Mouse (Mus musculus): ENCODE results near the gene Usp29. TPM values are rescaled to one million over a fixed set of nuclear protein-coding genes. Genes with fewer than 3 reads are reported as not detected.

The Usp29 gene
- 9.6 and 10.7 TPM in 2 replicates for polyA plus RNA-seq (2015; fragmentation: Nextera tagmentation; extraction: Ambion mirVana)

GRCm38 (mm10) chr7:6730241-6730640 is at the start of gene Usp29, which contains the start of gene Peg3:
Gene Usp29, plus strand, starts transcription at chr7:6730578.
Gene Peg3, minus strand, starts transcription at chr7:6730431.
- ATAC-seq (ENCODE audit: insufficient number of reproducible peaks, low FRiP score, low TSS enrichment, low read depth): peak; percentile 70

DNA sequence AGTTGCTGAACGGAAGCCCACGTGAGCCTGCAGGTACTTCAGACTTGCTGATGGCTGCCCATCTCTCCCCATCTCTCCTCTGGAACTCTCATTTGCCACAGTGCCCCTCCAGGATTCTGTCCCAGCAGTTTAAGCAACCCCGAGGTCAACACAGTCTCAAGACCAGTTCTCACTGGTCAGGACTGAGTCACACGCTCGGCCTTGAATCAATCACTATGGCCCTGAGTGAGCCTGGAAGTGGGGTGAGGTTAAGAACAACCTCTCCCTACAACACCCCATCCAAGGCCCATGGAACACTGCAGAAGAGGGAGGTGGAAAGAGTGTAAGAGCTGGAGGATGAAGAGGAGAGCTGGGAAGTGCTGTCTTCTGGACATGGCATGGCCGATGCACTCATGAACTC is 44.9 kb upstream of the Usp29 start:
- Histone ChIP-seq H3K4me3 (no peak overlapping the region), H3K9ac (no peak overlapping the region), H3K4me2 (no peak overlapping the region), H3K27ac (no peak overlapping the region), H3K4me1 (no peaks in the 10 kb centered on the region), H3K27me3 (no peaks in the 10 kb centered on the region), H3K9me3 (no peaks in the 10 kb centered on the region), H3K36me3 (peaks cover 20% of the 10 kb centered on the region; the same call in 1 of the 2 replicates)
- ATAC-seq (ENCODE audit: insufficient number of reproducible peaks, low FRiP score, low TSS enrichment, low read depth): no peak
- WGBS: 93% methylated on average over 6 of the region's 6 CpGs

More at GRCm38 (mm10) chr7:6730241-6730640, at the start of gene Usp29, which contains the start of gene Peg3:
- peaks cover 18% of the 10 kb centered on the region for H3K9me3 ChIP-seq
- no peaks in the 10 kb centered on the region for H3K27me3 ChIP-seq
- H3K4me2 ChIP-seq: peak within 1 kb of the TSS; percentile 43
- H3K27ac ChIP-seq: peak within 1 kb of the TSS; percentile 89
- H3K4me1 ChIP-seq: peaks cover 7% of the 10 kb centered on the region; the same call in 1 of the 2 replicates
- 58% methylated on average over 24 of the region's 24 CpGs for WGBS
- H3K4me3 ChIP-seq: peak within 1 kb of the TSS; percentile 61
- H3K36me3 ChIP-seq: peaks cover 12% of the 10 kb centered on the region
- peak within 1 kb of the TSS; percentile 50 for H3K9ac ChIP-seq

- ATAC-seq (ENCODE audit: insufficient number of reproducible peaks, low FRiP score, low TSS enrichment, low read depth): peak; percentile 99
- Histone ChIP-seq H3K4me2 (peak within 1 kb of the TSS; percentile 79), H3K36me3 (no peaks in the 10 kb centered on the region), H3K27me3 (no peaks in the 10 kb centered on the region), H3K27ac (no peak within 1 kb of the TSS), H3K9ac (peak within 1 kb of the TSS; percentile 48), H3K4me3 (peak within 1 kb of the TSS; percentile 57), H3K4me1 (peaks cover 5% of the 10 kb centered on the region; the same call in 1 of the 2 replicates), H3K9me3 (no peaks in the 10 kb centered on the region)
- 9% methylated on average over 32 of the region's 32 CpGs for WGBS
Observed at GRCm38 (mm10) chr7:6696241-6697045, 33.9 kb upstream of the Usp29 start, which contains the start of gene Zim1. Gene Zim1, minus strand, starts transcription at chr7:6696450.

- ATAC-seq (ENCODE audit: insufficient number of reproducible peaks, low FRiP score, low TSS enrichment, low read depth): no peak
Observed at GRCm38 (mm10) chr7:6699230-6699629, 31.1 kb upstream of the Usp29 start.

DNA sequence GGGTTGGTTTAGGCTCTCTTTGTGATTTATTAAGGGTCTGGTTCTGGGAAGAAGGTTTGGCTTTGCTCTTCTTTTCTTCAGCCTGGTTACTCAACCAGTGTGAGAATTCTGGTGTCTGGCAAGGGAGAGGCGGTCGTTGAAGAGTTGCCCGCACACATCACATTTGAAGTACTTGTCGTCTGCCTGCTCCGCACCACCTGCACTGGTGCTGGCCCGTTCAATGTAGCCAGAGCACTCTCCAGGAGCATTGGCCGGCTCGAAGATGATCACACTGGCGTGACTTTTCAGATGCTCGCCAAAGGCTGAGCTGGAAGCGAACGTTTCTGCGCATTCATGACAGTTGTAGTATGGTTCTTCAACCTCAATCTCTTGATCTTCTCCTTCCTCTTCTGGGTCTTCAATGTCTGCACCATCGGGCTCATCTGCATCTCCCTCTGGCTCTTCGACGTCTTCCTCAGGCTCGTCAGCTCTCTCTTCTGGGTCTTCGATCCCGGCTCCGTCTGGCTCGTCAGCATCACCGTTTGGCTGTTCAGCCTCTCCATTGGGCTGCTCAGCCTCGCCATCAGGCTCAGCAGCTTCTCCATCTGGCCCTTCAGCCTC is 22.9 kb upstream of the Usp29 start:
- H3K4me3 ChIP-seq: no peak overlapping the region
- H3K27me3 ChIP-seq: no peaks in the 10 kb centered on the region
- H3K4me1 ChIP-seq: no peaks in the 10 kb centered on the region
- H3K4me2 ChIP-seq: no peak overlapping the region
- no peak for ATAC-seq (ENCODE audit: insufficient number of reproducible peaks, low FRiP score, low TSS enrichment, low read depth)
- no peak overlapping the region for H3K9ac ChIP-seq
- WGBS: 94% methylated on average over 23 of the region's 23 CpGs
- no peaks in the 10 kb centered on the region for H3K9me3 ChIP-seq
- no peak overlapping the region for H3K27ac ChIP-seq
- peaks cover 56% of the 10 kb centered on the region for H3K36me3 ChIP-seq

More at GRCm38 (mm10) chr7:6699230-6699629, 31.1 kb upstream of the Usp29 start:
- Histone ChIP-seq H3K27ac (no peak overlapping the region), H3K9ac (no peak overlapping the region), H3K4me1 (peaks cover 5% of the 10 kb centered on the region; the same call in 1 of the 2 replicates), H3K27me3 (no peaks in the 10 kb centered on the region), H3K4me2 (no peak overlapping the region), H3K4me3 (no peak overlapping the region), H3K36me3 (no peaks in the 10 kb centered on the region), H3K9me3 (no peaks in the 10 kb centered on the region)
- 79% methylated on average over 3 of the region's 3 CpGs for WGBS

DNA sequence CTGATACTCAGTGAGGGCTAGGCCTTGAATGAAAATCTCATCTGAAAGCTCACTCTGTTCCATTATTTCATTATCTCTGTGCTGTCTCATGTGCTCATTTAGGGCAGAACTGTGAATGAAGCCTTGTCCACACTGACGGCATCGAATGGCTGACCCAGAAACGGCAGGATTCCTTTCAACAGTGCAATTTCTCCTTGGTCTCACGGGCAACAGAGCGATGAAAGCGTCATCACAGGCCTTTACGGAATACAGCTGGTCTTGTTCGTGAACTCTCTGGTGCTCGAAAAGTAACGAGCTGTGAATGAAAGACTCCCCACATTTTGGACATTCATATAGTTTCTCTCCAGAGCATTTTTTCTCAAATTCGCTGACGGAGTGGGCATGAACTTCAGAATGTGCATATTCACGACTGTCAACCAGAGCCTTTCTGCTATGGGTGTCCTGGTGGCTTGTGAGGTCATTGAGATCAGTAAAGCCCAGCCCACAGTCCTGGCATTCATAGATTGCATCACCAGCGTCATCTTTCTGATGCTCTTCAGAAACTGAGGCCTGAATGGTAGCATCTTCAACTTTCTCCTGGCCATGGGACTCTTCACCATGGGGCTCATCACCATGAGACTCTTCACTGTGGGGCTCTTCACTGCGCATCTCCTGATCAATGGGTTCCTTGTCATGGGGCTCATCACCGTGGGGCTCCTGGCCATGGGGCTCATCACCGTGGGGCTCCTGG is 21.8 kb upstream of the Usp29 start:
- WGBS: 82% methylated on average over 17 of the region's 17 CpGs
- Histone ChIP-seq H3K4me3 (no peak overlapping the region), H3K27ac (no peak overlapping the region), H3K4me2 (no peak overlapping the region), H3K27me3 (no peaks in the 10 kb centered on the region), H3K4me1 (no peaks in the 10 kb centered on the region), H3K36me3 (peaks cover 65% of the 10 kb centered on the region), H3K9me3 (no peaks in the 10 kb centered on the region), H3K9ac (no peak overlapping the region)
- ATAC-seq (ENCODE audit: insufficient number of reproducible peaks, low FRiP score, low TSS enrichment, low read depth): no peak

DNA sequence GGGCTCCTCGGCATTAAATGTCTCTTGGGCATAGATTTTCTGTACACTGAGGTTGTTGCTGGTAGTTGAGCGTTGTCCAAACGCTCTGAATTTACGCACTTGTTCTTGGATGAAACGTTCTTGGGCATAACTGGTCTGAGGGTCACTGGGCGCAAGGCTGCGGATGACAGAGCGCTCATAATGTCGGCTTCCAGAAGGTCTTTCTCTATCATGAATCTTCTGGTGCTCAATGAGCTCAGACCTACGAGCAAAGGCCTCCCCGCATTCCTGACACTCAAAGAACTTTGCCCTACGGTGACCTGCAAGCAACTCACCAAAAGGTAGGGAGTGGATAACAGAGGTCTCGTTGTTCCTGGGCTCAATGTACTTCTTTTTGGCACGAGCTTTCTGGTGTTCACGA is 21.0 kb upstream of the Usp29 start:
- ATAC-seq (ENCODE audit: insufficient number of reproducible peaks, low FRiP score, low TSS enrichment, low read depth): no peak
- 94% methylated on average over 15 of the region's 15 CpGs for WGBS
- no peak overlapping the region for H3K4me3 ChIP-seq

GRCm38 (mm10) chr7:6727351-6728121 is 2.8 kb upstream of the Usp29 start:
- Histone ChIP-seq H3K4me2 (peak overlapping the region; percentile 41), H3K9me3 (peaks cover 18% of the 10 kb centered on the region), H3K36me3 (peaks cover 35% of the 10 kb centered on the region), H3K4me3 (peak overlapping the region; percentile 61), H3K4me1 (0 out of 2 replicates have a peak, but pooled peaks cover 7% of the 10 kb centered on the region), H3K27ac (peak overlapping the region; percentile 82), H3K9ac (no peak overlapping the region), H3K27me3 (no peaks in the 10 kb centered on the region)
- WGBS: 62% methylated on average over 19 of the region's 19 CpGs
- peak; percentile 13 for ATAC-seq (ENCODE audit: insufficient number of reproducible peaks, low FRiP score, low TSS enrichment, low read depth)

More for the DNA sequence above, 21.0 kb upstream of the Usp29 start:
- Histone ChIP-seq H3K9me3 (no peaks in the 10 kb centered on the region), H3K27me3 (no peaks in the 10 kb centered on the region), H3K36me3 (peaks cover 65% of the 10 kb centered on the region), H3K4me1 (no peaks in the 10 kb centered on the region), H3K9ac (no peak overlapping the region), H3K4me2 (no peak overlapping the region), H3K27ac (no peak overlapping the region)

- peak overlapping the region; percentile 61 for H3K4me3 ChIP-seq
- no peaks in the 10 kb centered on the region for H3K27me3 ChIP-seq
- 0 out of 2 replicates have a peak overlapping the region, but pooled peaks have one; percentile 33 for H3K9ac ChIP-seq
- WGBS: 49% methylated on average over 19 of the region's 19 CpGs
- H3K4me1 ChIP-seq: 0 out of 2 replicates have a peak, but pooled peaks cover 7% of the 10 kb centered on the region
- H3K4me2 ChIP-seq: peak overlapping the region; percentile 41
- H3K36me3 ChIP-seq: peaks cover 28% of the 10 kb centered on the region
- ATAC-seq (ENCODE audit: insufficient number of reproducible peaks, low FRiP score, low TSS enrichment, low read depth): peak; percentile 88
- H3K27ac ChIP-seq: peak overlapping the region; percentile 88
- H3K9me3 ChIP-seq: peaks cover 18% of the 10 kb centered on the region
Observed at GRCm38 (mm10) chr7:6728263-6728931, 2.0 kb upstream of the Usp29 start.

DNA sequence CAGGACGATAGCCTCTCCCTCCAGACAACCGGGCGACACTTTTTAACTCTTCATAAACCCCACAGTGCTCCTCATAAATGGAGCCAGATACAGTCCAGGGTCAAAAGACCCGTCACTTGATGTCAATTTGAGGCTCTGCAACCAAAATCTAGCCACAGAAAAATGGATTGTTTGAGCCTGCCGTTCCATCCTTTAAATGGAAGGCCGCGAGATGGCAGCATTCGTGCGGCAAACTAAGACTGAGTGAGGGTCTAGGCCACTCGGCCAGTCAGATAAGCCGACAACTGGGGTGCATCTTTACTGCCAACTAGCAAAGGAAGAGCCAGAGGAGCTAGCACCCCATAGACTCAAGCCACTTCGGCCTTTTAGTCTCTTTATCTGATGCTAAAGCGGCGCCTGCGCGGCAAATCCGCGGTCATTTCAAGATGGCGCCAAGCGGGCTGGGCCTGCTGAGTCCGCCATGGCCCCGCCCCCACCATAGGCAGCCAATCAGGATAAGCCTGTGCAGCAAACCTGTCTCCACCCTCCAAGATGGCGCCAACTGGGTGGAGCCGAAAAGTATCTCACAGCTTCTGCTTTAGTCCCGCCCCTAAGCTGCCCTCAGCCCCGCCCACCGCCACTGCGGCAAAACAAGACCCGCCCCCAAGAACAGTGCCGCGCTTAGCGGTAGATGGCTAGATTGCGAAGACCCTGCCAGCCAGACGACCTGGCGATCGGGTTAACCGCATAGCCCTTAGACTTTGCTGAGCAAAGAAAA is 1.1 kb upstream of the Usp29 start:
- Histone ChIP-seq H3K9ac (peak overlapping the region; percentile 50), H3K9me3 (peaks cover 18% of the 10 kb centered on the region), H3K4me3 (peak overlapping the region; percentile 61), H3K36me3 (peaks cover 22% of the 10 kb centered on the region), H3K27me3 (no peaks in the 10 kb centered on the region), H3K4me2 (peak overlapping the region; percentile 43), H3K27ac (peak overlapping the region; percentile 89), H3K4me1 (0 out of 2 replicates have a peak, but pooled peaks cover 7% of the 10 kb centered on the region)
- 48% methylated on average over 37 of the region's 37 CpGs for WGBS
- peak; percentile 70 for ATAC-seq (ENCODE audit: insufficient number of reproducible peaks, low FRiP score, low TSS enrichment, low read depth)
